Mouse (Mus musculus) gonadal fat pad, adult 2 months (tissue): ENCODE measurements around the gene Snrpe. TPM values are rescaled to one million over a fixed set of nuclear protein-coding genes. Genes with fewer than 3 reads are reported as not detected.

ENCODE experiments used
- polyA plus RNA-seq: library from polyadenylated mRNA; depleted of rRNA; stranded (reverse); fragments of >200 nt; gene quantifications from 2 replicates; pipeline ENCODE4 v1.2.3, GENCODE M21; 2012; rRNA removed

Gene Snrpe
- polyA plus RNA-seq, 1 experiment, result 54.6 TPM

Other genes with a start within 250 kb of the Snrpe start
- gene Etnk2, start 246.7 kb downstream of the Snrpe start, polyA plus RNA-seq, result 6.0 and 8.9 TPM in 2 replicates
- gene Sox13, start 185.9 kb downstream of the Snrpe start, polyA plus RNA-seq, result 45.6 and 61.2 TPM in 2 replicates
- 4.3 and 4.5 TPM in 2 replicates for gene Zbed6, start 50.6 kb upstream of the Snrpe start, polyA plus RNA-seq
- 4.1 and 5.0 TPM in 2 replicates for gene Gm38394, start 51.0 kb upstream of the Snrpe start, polyA plus RNA-seq
- 1.1 and 1.7 TPM in 2 replicates for gene Lax1, start 79.8 kb upstream of the Snrpe start, polyA plus RNA-seq
- gene Atp2b4, start 190.8 kb upstream of the Snrpe start, polyA plus RNA-seq, result 63.6 and 107 TPM in 2 replicates